Mouse (Mus musculus) heart, postnatal 0 days (tissue): ENCODE data around the gene Ran. TPM values are rescaled to one million over a fixed set of nuclear protein-coding genes. Genes with fewer than 3 reads are reported as not detected.

Experiments used
- ATAC-seq: fragments of 200-750 bp; cut with Nextera tagmentation; 2 replicates; pipeline ENCODE4 v1.8.0; 2017; ENCODE audit warnings: low read depth, moderate number of reproducible peaks, moderate library complexity; ENCODE audit not compliant: insufficient read depth
- DNase-seq: peaks from one replicate; pipeline ENCODE4 v3.0.0-alpha.2; 2016; ENCODE audit warnings: low spot score
- H3K27ac ChIP-seq: fragments of 300-500 bp; sonication (generic); 2 replicates; pipeline ENCODE4 v1.5.1; 2014; ENCODE audit warnings: low read depth, mild to moderate bottlenecking
- H3K27me3 ChIP-seq: fragments of 300-500 bp; sonication (generic); 2 replicates; pipeline ENCODE4 v1.6.1; 2014; ENCODE audit warnings: low read length, mixed read lengths; ENCODE audit not compliant: control insufficient read depth, insufficient read depth
- H3K36me3 ChIP-seq: fragments of 300-500 bp; sonication (generic); replicated peaks from 2 replicates; pipeline ENCODE4 v1.6.1; 2014; ENCODE audit warnings: low read length, mixed read lengths; ENCODE audit not compliant: control insufficient read depth, insufficient read depth
- H3K4me1 ChIP-seq: fragments of 300-500 bp; sonication (generic); 2 replicates; pipeline ENCODE4 v1.6.1; 2014; ENCODE audit warnings: antibody characterized with exemption; ENCODE audit not compliant: control insufficient read depth, insufficient read depth
- H3K4me2 ChIP-seq: fragments of 300-500 bp; sonication (generic); 2 replicates; pipeline ENCODE4 v1.6.1; 2014; ENCODE audit warnings: low read depth, mild to moderate bottlenecking, low read length, moderate library complexity
- H3K4me3 ChIP-seq: fragments of 300-500 bp; sonication (generic); 2 replicates; pipeline ENCODE4 v1.5.1; 2014; ENCODE audit warnings: low read depth, low read length
- H3K9ac ChIP-seq: fragments of 300-500 bp; sonication (generic); replicated peaks from 2 replicates; pipeline ENCODE4 v1.6.1; 2014; ENCODE audit warnings: low read depth, low read length, mixed read lengths
- H3K9me3 ChIP-seq: fragments of 300-500 bp; sonication (generic); replicated peaks from 2 replicates; pipeline ENCODE4 v1.6.1; 2016; ENCODE audit warnings: low read length; ENCODE audit not compliant: control insufficient read depth
- CTCF ChIP-seq: IDR thresholded peaks from 2 replicates; pipeline ENCODE4 v1.5.1; 2016; ENCODE audit warnings: antibody characterized with exemption, control low read depth, low read depth
- EP300 ChIP-seq: IDR thresholded peaks from 2 replicates; pipeline ENCODE4 v1.6.1; 2016; ENCODE audit warnings: antibody characterized with exemption, low read depth
- WGBS: fragments of 180-500 bp; shearing (Covaris S2); extraction: QIAGEN DNeasy Blood & Tissue Kit; methylation state at CpG from one replicate; pipeline ENCODE4 v1.1.7; 2014; 5-methylcytosine and 5-hydroxymethylcytosine counted together
- polyA plus RNA-seq: library from polyadenylated mRNA; unstranded; fragments of >200 nt; fragmentation: Nextera tagmentation; extraction: Ambion mirVana; gene quantifications from 2 replicates; pipeline ENCODE4 v1.2.1, GENCODE M21; 2015
- total RNA-seq: library from RNA; depleted of rRNA; stranded (reverse); fragments of >200 nt; gene quantifications from 2 replicates; pipeline ENCODE4 v1.2.3, GENCODE M21; 2014; ENCODE audit warnings: low replicate concordance; rRNA removed

Gene Ran
- total and polyA plus RNA-seq, 2 experiments from 2014 or later: 128 to 188 TPM

- 0 out of 2 replicates have a peak overlapping the region, but pooled peaks have one; percentile 4 for H3K27ac ChIP-seq
- peak; percentile 28 for DNase-seq
- ATAC-seq: peak; percentile 21; the same call in 1 of the 2 replicates
Measured at GRCm38 (mm10) chr5:129065946-129066345, 46.1 kb downstream of the Ran start.

GRCm38 (mm10) chr5:129066541-129067230 lies 46.8 kb downstream of the Ran start:
- 0 out of 2 replicates have a peak overlapping the region, but pooled peaks have one; percentile 11 for H3K27ac ChIP-seq
- H3K9me3 ChIP-seq: no peaks in the 10 kb centered on the region
- no peak for TF ChIP-seq CTCF
- no peak for TF ChIP-seq EP300
- 74% methylated on average over 8 of the region's 8 CpGs for WGBS
- DNase-seq (no peak), ATAC-seq (no peak)
- H3K9ac ChIP-seq: no peak overlapping the region
- H3K27me3 ChIP-seq: peaks cover 8% of the 10 kb centered on the region; the same call in 1 of the 2 replicates
- H3K4me1 ChIP-seq: no peaks in the 10 kb centered on the region
- no peak overlapping the region for H3K4me2 ChIP-seq
- H3K4me3 ChIP-seq: no peak overlapping the region
- H3K36me3 ChIP-seq: no peaks in the 10 kb centered on the region

More at GRCm38 (mm10) chr5:129065946-129066345, 46.1 kb downstream of the Ran start:
- no peak overlapping the region for H3K9ac ChIP-seq
- H3K36me3 ChIP-seq: no peaks in the 10 kb centered on the region
- no peak overlapping the region for H3K4me2 ChIP-seq
- H3K9me3 ChIP-seq: no peaks in the 10 kb centered on the region
- H3K4me3 ChIP-seq: no peak overlapping the region
- peaks cover 13% of the 10 kb centered on the region for H3K27me3 ChIP-seq
- WGBS: 54% methylated on average over 9 of the region's 9 CpGs
- H3K4me1 ChIP-seq: no peaks in the 10 kb centered on the region
- no peak for TF ChIP-seq CTCF
- no peak for TF ChIP-seq EP300

GRCm38 (mm10) chr5:129067231-129067834 lies 47.5 kb downstream of the Ran start:
- 0 out of 2 replicates have a peak overlapping the region, but pooled peaks have one; percentile 11 for H3K27ac ChIP-seq
- H3K27me3 ChIP-seq: peaks cover 6% of the 10 kb centered on the region; the same call in 1 of the 2 replicates
- 54% methylated on average over 13 of the region's 13 CpGs for WGBS
- TF ChIP-seq EP300 (no peak), CTCF (no peak)
- H3K36me3 ChIP-seq: no peaks in the 10 kb centered on the region
- no peak overlapping the region for H3K4me3 ChIP-seq
- no peaks in the 10 kb centered on the region for H3K4me1 ChIP-seq
- H3K9ac ChIP-seq: no peak overlapping the region
- no peak for DNase-seq
- no peaks in the 10 kb centered on the region for H3K9me3 ChIP-seq
- no peak for ATAC-seq
- no peak overlapping the region for H3K4me2 ChIP-seq

- 66% methylated on average over 14 of the region's 14 CpGs for WGBS
- no peak for ATAC-seq
Measured at GRCm38 (mm10) chr5:129071761-129072280, 52.0 kb downstream of the Ran start.

GRCm38 (mm10) chr5:129073404-129073803 lies 53.5 kb downstream of the Ran start:
- H3K27ac ChIP-seq: no peak overlapping the region
- ATAC-seq (no peak), DNase-seq (no peak)
- no peak for TF ChIP-seq EP300
- TF ChIP-seq CTCF: no peak
- no peaks in the 10 kb centered on the region for H3K9me3 ChIP-seq
- no peak overlapping the region for H3K9ac ChIP-seq
- WGBS: 39% methylated on average over 6 of the region's 6 CpGs
- H3K27me3 ChIP-seq: no peaks in the 10 kb centered on the region
- no peak overlapping the region for H3K4me3 ChIP-seq
- H3K4me1 ChIP-seq: no peaks in the 10 kb centered on the region
- H3K36me3 ChIP-seq: no peaks in the 10 kb centered on the region
- H3K4me2 ChIP-seq: no peak overlapping the region

More at GRCm38 (mm10) chr5:129071761-129072280, 52.0 kb downstream of the Ran start:
- no peak overlapping the region for H3K4me2 ChIP-seq
- H3K9ac ChIP-seq: no peak overlapping the region
- H3K4me3 ChIP-seq: no peak overlapping the region
- H3K36me3 ChIP-seq: no peaks in the 10 kb centered on the region
- TF ChIP-seq EP300 (no peak), CTCF (no peak)
- H3K4me1 ChIP-seq: no peaks in the 10 kb centered on the region
- no peaks in the 10 kb centered on the region for H3K9me3 ChIP-seq
- no peak overlapping the region for H3K27ac ChIP-seq
- no peaks in the 10 kb centered on the region for H3K27me3 ChIP-seq
- DNase-seq: no peak

Other genes starting within 250 kb of the Ran start
- 0.04 TPM in 1 of 2 replicates, not detected in the other for gene Rimbp2, start 66.6 kb upstream of the Ran start, total RNA-seq
- 0.03 and 0.07 TPM in 2 replicates for gene Rimbp2, start 66.6 kb upstream of the Ran start, polyA plus RNA-seq
- 19.8 and 36.8 TPM in 2 replicates for gene Stx2, start 11.5 kb upstream of the Ran start, total RNA-seq
- 14.6 and 16.3 TPM in 2 replicates for gene Stx2, start 11.5 kb upstream of the Ran start, polyA plus RNA-seq
- 6.0 and 15.6 TPM in 2 replicates for gene Adgrd1, start 76.7 kb downstream of the Ran start, total RNA-seq
- 1.6 and 1.9 TPM in 2 replicates for gene Adgrd1, start 76.7 kb downstream of the Ran start, polyA plus RNA-seq